Mouse (Mus musculus) neutrophil, adult 5-6 weeks (primary cell): ENCODE measurements at regions not wholly inside any gene's neighbourhood (a gene's known extent, or its start where the extent isn't known, plus 50 kb on each side); places are given as distances from the start of the nearest gene placed in this dataset.

Experiments used
- ATAC-seq: fragments of 151-379, 151-347 bp; 2 replicates; pipeline ENCODE4 v1.8.0; 2017; ENCODE audit warnings: mild to moderate bottlenecking, moderate TSS enrichment; ENCODE audit not compliant: insufficient number of reproducible peaks, poor library complexity, low FRiP score, severe bottlenecking; ENCODE audit errors: extremely low read depth

DNA sequence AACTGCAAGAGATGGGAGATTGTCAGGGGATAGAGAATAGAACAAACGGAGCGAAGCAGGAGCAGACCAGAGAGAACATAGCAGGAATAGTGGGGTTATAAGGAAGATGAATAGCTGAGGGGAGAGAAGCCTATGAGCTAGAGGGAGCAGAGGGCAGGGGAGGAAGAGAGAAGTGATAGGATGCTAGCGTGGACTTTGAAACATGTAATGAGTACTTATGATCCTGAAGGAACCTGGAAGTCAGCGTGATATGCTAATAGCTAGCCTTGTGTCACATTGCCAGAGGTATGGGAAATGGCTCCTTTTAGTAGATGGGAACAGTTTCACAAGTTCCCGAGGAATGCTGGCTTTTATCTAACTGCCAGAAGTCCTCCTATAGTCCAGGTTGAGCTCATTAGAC, 51.8 kb downstream of the Calml3 start:
- ATAC-seq: no peak

- ATAC-seq: no peak
These were observed 52.9 kb downstream of the Calml3 start for GRCm38 (mm10) chr13:3751222-3751621.

GRCm38 (mm10) chr13:3750756-3751155, 53.4 kb downstream of the Calml3 start:
- ATAC-seq: no peak

DNA sequence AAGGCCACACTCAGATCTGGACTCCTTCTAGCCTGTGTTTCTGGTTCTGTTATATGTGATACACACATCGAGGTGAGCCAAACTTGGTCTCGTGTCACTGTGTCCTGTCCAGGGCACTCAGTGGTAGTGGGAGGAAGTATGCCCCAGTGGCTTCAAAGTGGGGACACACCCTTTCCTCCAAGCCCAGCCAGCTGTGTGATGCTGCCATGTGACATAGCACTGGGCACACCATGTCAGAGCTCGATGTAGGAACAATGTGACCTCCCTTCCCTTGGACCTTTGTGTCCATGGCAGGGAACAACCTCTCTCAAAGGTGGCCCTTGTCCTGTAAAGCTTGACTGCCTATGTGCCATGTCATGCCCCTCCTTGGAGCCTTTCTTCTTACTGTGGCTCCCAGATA, 54.5 kb downstream of the Calml3 start:
- ATAC-seq: peak; percentile 97

GRCm38 (mm10) chr13:3748859-3749258, 55.3 kb downstream of the Calml3 start:
- ATAC-seq: no peak

GRCm38 (mm10) chr13:3746524-3746923, 57.6 kb downstream of the Calml3 start:
- no peak for ATAC-seq

- ATAC-seq: no peak
These were observed 59.2 kb downstream of the Calml3 start for GRCm38 (mm10) chr13:3744870-3745269.

DNA sequence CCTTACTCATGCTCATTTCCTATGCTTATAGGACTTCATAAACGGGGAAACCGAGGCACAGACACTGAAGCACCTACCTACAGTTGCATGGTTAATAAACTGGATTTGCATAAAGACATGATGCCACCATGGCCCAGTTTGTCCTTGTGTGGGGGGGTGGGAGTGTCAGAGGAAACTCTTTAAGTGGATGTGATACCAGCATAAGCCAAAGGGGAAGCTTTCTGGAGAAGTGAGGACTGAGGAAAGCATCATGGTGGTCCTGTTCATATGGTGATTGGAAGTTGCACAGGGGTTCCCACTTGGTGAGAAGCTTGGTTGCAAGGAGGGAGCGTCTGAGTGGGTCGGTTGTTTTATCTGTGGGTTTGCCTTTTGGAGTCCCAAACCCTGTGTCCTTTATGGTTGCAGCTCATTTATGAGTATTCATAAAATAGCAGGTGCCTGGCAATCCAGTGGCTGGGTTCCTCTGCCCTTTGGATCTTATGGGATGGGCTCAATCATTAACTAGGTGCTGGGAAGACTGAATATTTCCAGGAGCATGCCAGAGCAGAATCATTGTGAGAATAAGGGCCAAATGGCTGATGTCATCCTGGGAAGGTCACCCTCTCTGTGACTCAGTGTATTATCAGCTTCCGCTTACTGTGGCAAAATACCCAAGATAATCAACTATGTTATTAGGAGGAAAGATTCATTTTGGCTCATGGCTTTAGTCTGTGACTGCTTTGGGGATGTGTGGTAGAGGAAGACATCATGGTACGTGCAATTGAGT, 60.2 kb downstream of the Calml3 start:
- ATAC-seq: no peak

DNA sequence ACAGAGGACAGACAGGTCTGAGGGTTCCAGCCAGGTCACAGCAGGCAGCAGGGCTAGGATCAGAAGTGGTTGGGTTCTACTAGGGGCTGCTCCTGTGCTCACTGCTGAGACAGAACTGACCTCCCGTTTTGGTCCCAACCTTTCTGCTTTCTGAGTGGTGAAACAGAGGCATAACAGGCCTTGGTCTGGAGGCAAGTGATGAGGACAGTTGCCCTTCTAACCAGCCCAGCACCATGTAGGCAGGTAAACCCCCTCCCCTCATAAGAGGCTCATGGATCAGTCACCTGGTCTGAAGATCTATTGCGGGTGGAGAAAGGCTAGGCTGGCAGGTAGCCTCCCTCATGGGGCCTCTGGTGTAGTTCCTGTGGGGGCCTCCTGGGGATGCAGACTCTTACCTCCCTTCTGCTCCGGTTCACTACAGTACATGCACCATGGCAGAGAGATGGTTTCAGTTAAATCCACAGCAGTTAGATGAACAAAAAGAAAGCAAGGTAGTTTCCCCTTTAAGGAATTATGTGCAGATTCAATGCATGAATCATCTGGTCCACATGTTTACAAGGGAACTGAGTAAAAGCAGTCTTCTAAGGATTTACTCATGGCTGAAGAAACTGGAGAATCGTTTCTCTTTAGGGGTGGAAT, 61.2 kb downstream of the Calml3 start:
- peak; percentile 75; the same call in 1 of the 2 replicates for ATAC-seq

DNA sequence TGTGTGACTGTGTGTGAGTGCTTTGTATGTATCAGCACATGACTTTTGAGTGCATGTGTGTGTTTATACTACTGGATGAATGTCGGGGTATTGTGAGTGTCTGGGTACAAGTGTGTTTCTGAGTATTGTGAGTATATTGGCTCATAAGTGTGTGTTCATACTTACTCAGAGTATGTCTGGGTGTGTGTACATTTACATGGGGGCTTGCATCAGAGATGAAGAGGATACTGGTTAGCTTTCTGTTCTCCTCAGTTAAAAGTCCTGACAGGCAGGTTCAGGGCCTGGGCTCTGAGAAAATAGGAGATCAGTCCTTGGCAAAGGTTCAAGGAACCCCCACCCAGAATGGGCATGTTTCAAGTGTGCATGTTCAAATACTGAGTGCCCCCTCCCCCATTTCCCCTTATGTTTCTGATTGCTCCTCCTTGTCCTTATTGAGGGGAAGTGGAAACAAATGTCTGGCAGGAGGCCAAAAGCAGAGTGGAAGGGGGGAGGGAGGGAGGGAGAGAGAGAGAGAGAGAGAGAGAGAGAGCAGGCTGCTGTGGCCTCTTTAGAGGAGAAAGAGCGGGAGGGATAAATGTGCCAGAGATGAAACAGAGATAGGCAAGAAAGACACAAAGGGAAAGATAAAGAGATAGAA, 61.9 kb downstream of the Calml3 start:
- ATAC-seq: no peak

DNA sequence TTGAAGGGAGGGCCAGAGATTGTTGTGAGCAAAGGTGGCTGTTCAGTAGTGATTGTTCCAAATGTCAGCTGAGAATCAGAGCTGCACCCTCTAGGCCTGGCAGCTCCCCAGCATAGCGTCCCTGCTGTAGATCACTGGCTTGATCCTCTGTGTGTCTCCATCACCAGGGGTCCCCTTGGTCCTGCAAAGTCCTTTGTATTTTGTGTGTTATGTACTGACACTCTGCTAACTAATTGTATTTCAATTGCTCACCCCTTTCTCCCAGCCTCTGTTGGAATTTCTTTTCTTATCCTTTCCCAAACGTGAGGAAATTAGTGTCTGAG, 73.5 kb downstream of the Calml3 start:
- no peak for ATAC-seq

DNA sequence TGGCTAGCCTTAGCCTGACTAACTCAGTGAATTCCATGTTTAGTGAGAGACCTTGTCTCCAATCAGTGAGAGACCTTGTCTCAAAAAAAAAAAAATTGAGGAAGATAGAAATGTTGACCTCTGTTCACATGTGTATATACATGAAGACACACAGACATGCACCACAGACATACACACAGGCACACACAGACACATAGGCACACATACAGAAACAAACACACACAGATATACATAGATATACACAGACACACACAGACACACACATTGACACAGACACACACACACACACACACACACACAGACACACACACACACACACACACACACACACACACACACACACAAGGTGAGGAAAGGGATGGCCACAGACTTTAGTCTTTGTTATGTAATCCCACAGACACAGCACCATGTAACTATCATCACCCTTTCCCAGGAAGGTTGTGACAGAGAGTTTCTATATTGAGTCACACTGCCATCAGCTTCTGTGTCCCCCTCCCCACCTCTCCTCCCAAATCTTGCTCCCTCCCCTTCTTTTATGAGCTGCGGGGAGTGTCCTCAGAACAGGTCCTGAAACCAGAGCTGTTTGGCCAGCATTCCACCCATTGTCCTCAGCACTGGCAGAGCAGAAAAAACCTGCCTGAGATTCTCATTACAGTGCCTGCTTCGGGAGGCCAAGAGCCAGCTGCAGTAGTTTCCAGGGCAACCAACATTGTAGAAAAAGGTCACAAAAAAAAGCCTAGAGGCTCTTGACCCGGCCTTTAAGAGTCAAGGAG, 74.0 kb downstream of the Calml3 start:
- ATAC-seq: no peak

DNA sequence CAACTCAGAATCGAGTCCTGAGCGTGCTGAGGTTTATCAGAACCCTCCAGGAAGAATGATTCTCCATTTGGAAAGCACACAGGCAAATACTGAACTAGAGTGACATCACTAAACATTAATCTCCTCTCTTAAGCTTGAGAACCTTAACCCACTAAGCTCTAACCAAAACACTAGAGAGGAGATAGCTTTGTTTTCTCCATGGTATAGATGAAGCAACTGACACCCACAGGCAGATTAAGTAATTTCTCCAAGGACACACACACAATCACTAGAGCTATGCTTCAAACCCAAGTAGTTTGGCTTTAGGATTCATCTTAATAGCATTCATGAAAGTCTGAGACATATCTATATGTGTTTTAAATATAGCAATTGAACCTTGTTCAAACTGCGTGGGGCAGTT, 75.2 kb downstream of the Calml3 start:
- no peak for ATAC-seq

- peak; percentile 6; the same call in 1 of the 2 replicates for ATAC-seq
These were observed 77.8 kb downstream of the Calml3 start for GRCm38 (mm10) chr13:3726331-3726781.

- peak; percentile 57; the same call in 1 of the 2 replicates for ATAC-seq
These were observed 78.3 kb downstream of the Calml3 start for GRCm38 (mm10) chr13:3725803-3726202.

DNA sequence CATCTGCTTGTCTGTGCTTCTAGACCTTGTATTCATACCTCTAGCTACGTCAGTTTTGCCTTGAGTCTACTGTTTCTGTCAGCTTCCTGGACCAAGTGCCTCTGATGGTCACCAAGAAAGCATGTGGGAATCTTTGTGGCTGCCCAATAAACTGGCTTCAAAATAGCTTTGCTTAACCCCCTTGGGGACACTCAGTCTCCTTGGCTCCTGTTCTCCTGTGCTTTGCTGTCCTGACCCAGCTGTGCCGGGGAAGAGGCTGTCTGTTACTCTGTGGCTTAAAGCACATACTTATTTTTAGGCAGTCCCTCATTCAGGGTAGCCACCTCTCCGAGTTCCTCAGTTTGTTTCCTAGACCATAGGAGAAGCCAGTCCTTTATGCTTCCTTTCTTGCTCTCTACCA, 79.8 kb downstream of the Calml3 start:
- ATAC-seq: no peak

- no peak for ATAC-seq
These were observed 80.5 kb downstream of the Calml3 start for GRCm38 (mm10) chr13:3723458-3724143.

DNA sequence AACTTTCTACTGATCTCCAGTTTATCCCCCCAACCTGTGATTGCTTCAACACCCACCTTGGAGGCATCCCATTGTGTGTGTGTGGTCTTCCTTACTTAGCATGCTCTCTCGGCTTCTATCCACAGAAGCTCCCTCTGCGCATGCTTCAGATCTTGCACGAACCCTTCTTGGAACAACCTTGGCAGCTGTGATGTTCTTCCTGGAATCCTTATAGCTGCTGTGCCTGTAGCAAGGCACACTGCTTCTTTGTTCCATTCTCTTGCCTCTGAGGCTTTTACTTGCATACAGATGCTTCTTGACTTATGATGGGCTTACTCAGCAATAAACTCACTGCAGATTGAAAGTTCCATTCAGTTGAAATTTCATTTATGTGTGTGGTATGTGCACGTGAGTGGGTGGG, 81.2 kb downstream of the Asb13 start:
- ATAC-seq: no peak
